Mouse (Mus musculus): ENCODE results near the gene Tbl3. TPM values are rescaled to one million over a fixed set of nuclear protein-coding genes. Genes with fewer than 3 reads are reported as not detected.
A peak's percentile ranks its signal among the peaks of the same experiment; 100 is the strongest.

Gene Tbl3
- polyA plus RNA-seq, 1 experiment, result 49.6 TPM

DNA sequence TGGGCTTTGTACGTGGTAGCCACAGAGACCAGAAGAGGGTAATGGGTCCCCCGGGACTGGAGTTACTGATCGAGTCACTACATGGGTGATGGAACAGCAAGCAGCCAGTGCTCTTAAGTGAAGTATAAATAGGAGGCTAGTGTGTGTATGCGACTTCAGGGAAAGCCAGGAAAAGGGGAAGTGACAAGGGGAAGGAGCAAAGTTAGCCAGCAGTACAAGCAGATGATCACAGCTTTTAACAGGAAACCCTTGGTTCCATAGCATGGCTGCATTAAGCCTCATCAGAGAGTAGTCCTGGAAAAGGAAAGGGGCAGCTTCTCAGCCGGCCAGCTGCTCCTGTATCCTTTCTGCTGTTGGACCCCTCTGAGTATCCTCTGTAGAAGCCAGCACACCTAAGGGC, 15.1 kb downstream of the Tbl3 start:
- peaks cover 17% of the 10 kb centered on the region for H3K4me1 ChIP-seq (ENCODE audit: control insufficient read depth, insufficient read depth, insufficient read length, low read length)
- H3K27ac ChIP-seq (ENCODE audit: insufficient read depth, low read depth, low read length), result no peak overlapping the region
- 81% methylated on average over 5 of the region's 5 CpGs for WGBS
- TF ChIP-seq POLR2A (IDR thresholded peaks at IDR 0.05; ENCODE audit: low read depth, low read length), result no peak
- TF ChIP-seq CTCF (IDR thresholded peaks at IDR 0.05; ENCODE audit: extremely low read depth, insufficient read length, insufficient replicate concordance, low read depth, low read length), result no peak
- no peak overlapping the region for H3K4me3 ChIP-seq (ENCODE audit: low read depth, low read length)
- H3K36me3 ChIP-seq (ENCODE audit: control insufficient read depth, insufficient read depth, low read length), result peaks cover 7% of the 10 kb centered on the region
- peaks cover 17% of the 10 kb centered on the region for H3K27me3 ChIP-seq (ENCODE audit: control insufficient read depth, insufficient read depth, low read length)

DNA sequence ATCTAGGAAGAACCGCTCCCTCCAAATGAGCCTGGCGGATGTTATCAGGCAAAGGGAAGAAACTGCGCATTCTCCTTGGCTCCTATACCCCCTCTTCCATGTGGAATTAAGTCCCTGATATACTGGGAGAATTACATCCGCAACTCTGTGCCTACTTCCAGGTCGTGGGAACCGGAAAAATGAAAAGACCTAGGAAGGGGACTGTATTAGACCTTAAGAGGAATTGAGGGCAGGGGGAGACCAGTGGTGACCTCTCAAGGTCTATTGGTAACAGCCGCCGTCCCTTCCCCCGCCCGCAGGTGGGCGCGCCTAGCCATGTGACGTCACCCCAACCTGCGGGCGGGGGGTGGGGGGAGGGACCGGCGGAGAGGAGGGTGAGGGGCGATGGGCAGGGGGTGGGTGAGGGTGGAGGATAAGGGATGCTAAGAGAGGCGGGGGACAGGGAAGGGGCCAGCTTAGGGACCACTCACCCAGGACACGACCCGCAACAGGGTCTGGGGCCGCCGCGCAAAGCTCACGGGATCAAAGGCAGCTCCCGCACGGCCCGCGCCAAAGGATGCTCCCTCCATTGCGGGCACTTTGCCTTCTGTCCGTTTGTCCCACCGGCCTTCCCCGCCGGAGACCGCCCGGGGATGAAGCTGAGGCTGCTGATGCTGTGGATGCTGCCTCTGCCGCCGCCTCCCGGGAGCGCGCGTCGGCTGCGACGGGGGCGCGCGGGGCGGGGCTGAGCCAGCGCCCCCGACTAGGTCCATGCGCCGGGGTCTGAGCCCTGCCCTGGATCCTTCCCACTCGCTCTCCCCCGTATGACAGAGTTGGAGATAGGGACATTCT, 18.0 kb downstream of the Tbl3 start, which contains the start of gene Syngr3:
Gene Syngr3, minus strand, starts transcription at position 705 of the 831 bp plus-strand sequence.
- peak within 1 kb of the TSS; percentile 57 for H3K4me3 ChIP-seq (ENCODE audit: low read depth, low read length)

GRCm38 (mm10) chr17:24687599-24687998, 19.9 kb downstream of the Tbl3 start:
- Histone ChIP-seq H3K4me3 (ENCODE audit: low read depth, low read length) (peak overlapping the region; percentile 74), H3K4me1 (ENCODE audit: control insufficient read depth, insufficient read depth, insufficient read length, low read length) (peaks cover 13% of the 10 kb centered on the region), H3K27me3 (ENCODE audit: control insufficient read depth, insufficient read depth, low read length) (peaks cover 17% of the 10 kb centered on the region), H3K36me3 (ENCODE audit: control insufficient read depth, insufficient read depth, low read length) (peaks cover 2% of the 10 kb centered on the region; the same call in 1 of the 2 replicates), H3K27ac (ENCODE audit: insufficient read depth, low read depth, low read length) (no peak overlapping the region)
- 24% methylated on average over 23 of the region's 23 CpGs for WGBS
- TF ChIP-seq CTCF (IDR thresholded peaks at IDR 0.05; ENCODE audit: extremely low read depth, insufficient read length, insufficient replicate concordance, low read depth, low read length) (no peak), POLR2A (IDR thresholded peaks at IDR 0.05; ENCODE audit: low read depth, low read length) (no peak)

More for the DNA sequence above, 18.0 kb downstream of the Tbl3 start, which contains the start of gene Syngr3:
- TF ChIP-seq POLR2A (IDR thresholded peaks at IDR 0.05; ENCODE audit: low read depth, low read length) (no peak), CTCF (IDR thresholded peaks at IDR 0.05; ENCODE audit: extremely low read depth, insufficient read length, insufficient replicate concordance, low read depth, low read length) (no peak)
- Histone ChIP-seq H3K36me3 (ENCODE audit: control insufficient read depth, insufficient read depth, low read length) (peaks cover 7% of the 10 kb centered on the region), H3K27me3 (ENCODE audit: control insufficient read depth, insufficient read depth, low read length) (peaks cover 17% of the 10 kb centered on the region), H3K27ac (ENCODE audit: insufficient read depth, low read depth, low read length) (no peak within 1 kb of the TSS), H3K4me1 (ENCODE audit: control insufficient read depth, insufficient read depth, insufficient read length, low read length) (peaks cover 13% of the 10 kb centered on the region)
- 2% methylated on average over 53 of the region's 55 CpGs for WGBS

DNA sequence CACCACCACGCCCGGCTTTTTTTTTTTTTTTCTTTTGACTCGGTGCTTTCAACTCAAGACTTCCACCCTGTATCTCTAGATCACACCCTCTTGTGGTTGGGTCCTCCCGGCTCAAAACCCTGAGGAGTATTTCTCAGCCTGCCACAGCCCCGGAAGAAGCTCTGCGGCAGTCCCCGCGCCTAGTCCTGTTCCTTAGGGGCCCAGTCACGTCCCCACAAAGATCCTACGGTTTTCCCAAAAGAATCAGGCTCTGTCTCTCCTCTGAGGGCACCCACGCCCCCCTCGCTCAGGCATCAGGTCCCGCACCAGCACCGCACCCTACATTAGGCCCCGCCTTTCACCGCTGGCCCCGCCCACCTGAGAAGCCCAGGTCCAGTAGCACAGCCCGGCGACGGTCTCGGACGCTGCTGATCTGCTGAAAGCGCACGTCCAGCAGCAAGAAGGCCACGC, 20.3 kb downstream of the Tbl3 start:
- Histone ChIP-seq H3K27me3 (ENCODE audit: control insufficient read depth, insufficient read depth, low read length) (peaks cover 17% of the 10 kb centered on the region), H3K27ac (ENCODE audit: insufficient read depth, low read depth, low read length) (no peak overlapping the region), H3K36me3 (ENCODE audit: control insufficient read depth, insufficient read depth, low read length) (peaks cover 4% of the 10 kb centered on the region; the same call in 1 of the 2 replicates), H3K4me1 (ENCODE audit: control insufficient read depth, insufficient read depth, insufficient read length, low read length) (peaks cover 13% of the 10 kb centered on the region), H3K4me3 (ENCODE audit: low read depth, low read length) (peak overlapping the region; percentile 74)
- TF ChIP-seq POLR2A (IDR thresholded peaks at IDR 0.05; ENCODE audit: low read depth, low read length) (no peak), CTCF (IDR thresholded peaks at IDR 0.05; ENCODE audit: extremely low read depth, insufficient read length, insufficient replicate concordance, low read depth, low read length) (no peak)
- under 1% methylated on average over 25 of the region's 25 CpGs for WGBS

DNA sequence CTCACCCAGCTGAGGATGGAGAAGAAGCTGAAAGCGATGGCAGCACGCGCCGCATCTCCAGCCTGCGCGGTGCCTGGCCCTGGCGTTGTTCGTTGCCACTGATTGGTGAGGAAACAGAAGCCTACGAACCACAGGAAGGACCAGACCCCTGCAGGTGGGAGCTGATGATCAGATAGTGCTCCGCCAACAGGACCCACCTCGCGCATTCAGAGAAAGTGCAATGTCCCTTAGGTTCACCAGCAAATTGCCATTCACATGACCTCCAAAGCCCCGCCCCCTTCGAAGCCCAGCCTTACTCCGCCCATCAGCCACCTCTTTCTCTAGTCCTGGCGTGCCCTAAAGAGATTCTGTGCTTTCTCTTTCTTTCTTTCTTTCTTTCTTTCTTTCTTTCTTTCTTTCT, 20.9 kb downstream of the Tbl3 start:
- Histone ChIP-seq H3K36me3 (ENCODE audit: control insufficient read depth, insufficient read depth, low read length) (peaks cover 8% of the 10 kb centered on the region), H3K27ac (ENCODE audit: insufficient read depth, low read depth, low read length) (no peak overlapping the region), H3K27me3 (ENCODE audit: control insufficient read depth, insufficient read depth, low read length) (peaks cover 17% of the 10 kb centered on the region), H3K4me1 (ENCODE audit: control insufficient read depth, insufficient read depth, insufficient read length, low read length) (peaks cover 13% of the 10 kb centered on the region), H3K4me3 (ENCODE audit: low read depth, low read length) (peak overlapping the region; percentile 24)
- TF ChIP-seq CTCF (IDR thresholded peaks at IDR 0.05; ENCODE audit: extremely low read depth, insufficient read length, insufficient replicate concordance, low read depth, low read length) (no peak), POLR2A (IDR thresholded peaks at IDR 0.05; ENCODE audit: low read depth, low read length) (no peak)
- 50% methylated on average over 16 of the region's 16 CpGs for WGBS

GRCm38 (mm10) chr17:24677500-24678080, 29.9 kb downstream of the Tbl3 start:
- WGBS, result 69% methylated on average over 24 of the region's 24 CpGs
- TF ChIP-seq CTCF (IDR thresholded peaks at IDR 0.05; ENCODE audit: extremely low read depth, insufficient read length, insufficient replicate concordance, low read depth, low read length) (no peak), POLR2A (IDR thresholded peaks at IDR 0.05; ENCODE audit: low read depth, low read length) (no peak)
- peak overlapping the region; percentile 47 for H3K27ac ChIP-seq (ENCODE audit: insufficient read depth, low read depth, low read length)
- H3K4me1 ChIP-seq (ENCODE audit: control insufficient read depth, insufficient read depth, insufficient read length, low read length), result peaks cover 4% of the 10 kb centered on the region
- no peaks in the 10 kb centered on the region for H3K27me3 ChIP-seq (ENCODE audit: control insufficient read depth, insufficient read depth, low read length)
- H3K36me3 ChIP-seq (ENCODE audit: control insufficient read depth, insufficient read depth, low read length), result peaks cover 54% of the 10 kb centered on the region
- H3K4me3 ChIP-seq (ENCODE audit: low read depth, low read length), result no peak overlapping the region

DNA sequence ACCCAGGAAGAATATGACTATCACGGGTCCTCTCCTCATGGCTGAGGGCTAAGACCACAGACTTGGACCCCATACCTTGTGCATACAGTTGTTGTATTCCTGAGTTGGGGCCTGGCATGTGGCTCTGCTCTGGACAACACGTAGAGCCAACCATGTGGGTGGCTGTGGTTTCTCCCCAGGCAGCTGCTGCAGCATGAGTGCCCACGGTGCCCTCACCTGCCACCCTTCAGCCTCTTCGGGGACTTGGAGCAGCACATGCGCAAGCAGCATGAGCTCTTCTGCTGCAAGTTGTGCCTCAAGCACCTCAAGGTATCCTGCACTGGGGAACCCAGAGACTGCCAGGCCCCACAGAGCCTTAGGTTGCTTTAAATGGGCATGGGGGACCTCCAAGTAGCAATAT, 30.6 kb downstream of the Tbl3 start:
- H3K27ac ChIP-seq (ENCODE audit: insufficient read depth, low read depth, low read length), result no peak overlapping the region
- H3K36me3 ChIP-seq (ENCODE audit: control insufficient read depth, insufficient read depth, low read length), result peaks cover 48% of the 10 kb centered on the region
- TF ChIP-seq CTCF (IDR thresholded peaks at IDR 0.05; ENCODE audit: extremely low read depth, insufficient read length, insufficient replicate concordance, low read depth, low read length), result no peak
- TF ChIP-seq POLR2A (IDR thresholded peaks at IDR 0.05; ENCODE audit: low read depth, low read length), result no peak
- H3K4me3 ChIP-seq (ENCODE audit: low read depth, low read length), result no peak overlapping the region
- H3K4me1 ChIP-seq (ENCODE audit: control insufficient read depth, insufficient read depth, insufficient read length, low read length), result peaks cover 9% of the 10 kb centered on the region
- WGBS, result 94% methylated on average over 5 of the region's 5 CpGs
- no peaks in the 10 kb centered on the region for H3K27me3 ChIP-seq (ENCODE audit: control insufficient read depth, insufficient read depth, low read length)
